Mouse (Mus musculus) heart, postnatal 0 days (tissue): ENCODE data around the gene Gpr162. TPM values are rescaled to one million over a fixed set of nuclear protein-coding genes. Genes with fewer than 3 reads are reported as not detected.
A peak's percentile ranks its signal among the peaks of the same experiment; 100 is the strongest.

Experiments used
- ATAC-seq: fragments of 200-750 bp; cut with Nextera tagmentation; 2 replicates; pipeline ENCODE4 v1.8.0; 2017; ENCODE audit warnings: low read depth, moderate number of reproducible peaks, moderate library complexity; ENCODE audit not compliant: insufficient read depth
- DNase-seq: peaks from one replicate; pipeline ENCODE4 v3.0.0-alpha.2; 2016; ENCODE audit warnings: low spot score
- H3K27ac ChIP-seq: fragments of 300-500 bp; sonication (generic); 2 replicates; pipeline ENCODE4 v1.5.1; 2014; ENCODE audit warnings: low read depth, mild to moderate bottlenecking
- H3K27me3 ChIP-seq: fragments of 300-500 bp; sonication (generic); 2 replicates; pipeline ENCODE4 v1.6.1; 2014; ENCODE audit warnings: low read length, mixed read lengths; ENCODE audit not compliant: control insufficient read depth, insufficient read depth
- H3K36me3 ChIP-seq: fragments of 300-500 bp; sonication (generic); replicated peaks from 2 replicates; pipeline ENCODE4 v1.6.1; 2014; ENCODE audit warnings: low read length, mixed read lengths; ENCODE audit not compliant: control insufficient read depth, insufficient read depth
- H3K4me1 ChIP-seq: fragments of 300-500 bp; sonication (generic); 2 replicates; pipeline ENCODE4 v1.6.1; 2014; ENCODE audit warnings: antibody characterized with exemption; ENCODE audit not compliant: control insufficient read depth, insufficient read depth
- H3K4me2 ChIP-seq: fragments of 300-500 bp; sonication (generic); 2 replicates; pipeline ENCODE4 v1.6.1; 2014; ENCODE audit warnings: low read depth, mild to moderate bottlenecking, low read length, moderate library complexity
- H3K4me3 ChIP-seq: fragments of 300-500 bp; sonication (generic); 2 replicates; pipeline ENCODE4 v1.5.1; 2014; ENCODE audit warnings: low read depth, low read length
- H3K9ac ChIP-seq: fragments of 300-500 bp; sonication (generic); replicated peaks from 2 replicates; pipeline ENCODE4 v1.6.1; 2014; ENCODE audit warnings: low read depth, low read length, mixed read lengths
- H3K9me3 ChIP-seq: fragments of 300-500 bp; sonication (generic); replicated peaks from 2 replicates; pipeline ENCODE4 v1.6.1; 2016; ENCODE audit warnings: low read length; ENCODE audit not compliant: control insufficient read depth
- CTCF ChIP-seq: IDR thresholded peaks from 2 replicates; pipeline ENCODE4 v1.5.1; 2016; ENCODE audit warnings: antibody characterized with exemption, control low read depth, low read depth
- EP300 ChIP-seq: IDR thresholded peaks from 2 replicates; pipeline ENCODE4 v1.6.1; 2016; ENCODE audit warnings: antibody characterized with exemption, low read depth
- WGBS: fragments of 180-500 bp; shearing (Covaris S2); extraction: QIAGEN DNeasy Blood & Tissue Kit; methylation state at CpG from one replicate; pipeline ENCODE4 v1.1.7; 2014; 5-methylcytosine and 5-hydroxymethylcytosine counted together
- polyA plus RNA-seq: library from polyadenylated mRNA; unstranded; fragments of >200 nt; fragmentation: Nextera tagmentation; extraction: Ambion mirVana; gene quantifications from 2 replicates; pipeline ENCODE4 v1.2.1, GENCODE M21; 2015
- total RNA-seq: library from RNA; depleted of rRNA; stranded (reverse); fragments of >200 nt; gene quantifications from 2 replicates; pipeline ENCODE4 v1.2.3, GENCODE M21; 2014; ENCODE audit warnings: low replicate concordance

Gene Gpr162
- total and polyA plus RNA-seq, 2 experiments from 2014 or later: 1.5 to 2.9 TPM

- ATAC-seq (no peak), DNase-seq (no peak)
- Histone ChIP-seq H3K4me2 (no peak overlapping the region), H3K36me3 (no peaks in the 10 kb centered on the region), H3K9me3 (no peaks in the 10 kb centered on the region), H3K9ac (no peak overlapping the region), H3K27ac (no peak overlapping the region), H3K4me3 (no peak overlapping the region), H3K4me1 (peaks cover 3% of the 10 kb centered on the region; the same call in 1 of the 2 replicates), H3K27me3 (no peaks in the 10 kb centered on the region)
- 58% methylated on average over 8 of the region's 8 CpGs for WGBS
- TF ChIP-seq CTCF: no peak
- TF ChIP-seq EP300: no peak
Measured at GRCm38 (mm10) chr6:124850535-124850934, 13.2 kb downstream of the Gpr162 start.

- Histone ChIP-seq H3K27ac (no peak overlapping the region), H3K4me3 (no peak overlapping the region), H3K36me3 (no peaks in the 10 kb centered on the region), H3K9me3 (no peaks in the 10 kb centered on the region), H3K4me2 (no peak overlapping the region), H3K27me3 (no peaks in the 10 kb centered on the region), H3K9ac (no peak overlapping the region), H3K4me1 (peaks cover 3% of the 10 kb centered on the region; the same call in 1 of the 2 replicates)
- whole genome bisulfite sequencing: 8% methylated on average over 9 of the region's 9 CpGs
- peak; percentile 89 for ATAC-seq
- TF ChIP-seq EP300: no peak
- TF ChIP-seq CTCF: peak; percentile 98
- DNase-seq: peak; percentile 89
Measured at GRCm38 (mm10) chr6:124847305-124847704, 16.5 kb downstream of the Gpr162 start.

- H3K27me3 ChIP-seq: 0 out of 2 replicates have a peak, but pooled peaks cover 3% of the 10 kb centered on the region
Measured at GRCm38 (mm10) chr6:124840241-124841167, 23.3 kb downstream of the Gpr162 start, which contains the start of gene Gnb3. Gene Gnb3, minus strand, starts transcription at chr6:124840275.

GRCm38 (mm10) chr6:124839805-124840204, 24.0 kb downstream of the Gpr162 start:
- Histone ChIP-seq H3K4me3 (no peak overlapping the region), H3K4me1 (peaks cover 14% of the 10 kb centered on the region), H3K27ac (no peak overlapping the region), H3K9ac (no peak overlapping the region; the same call in 1 of the 2 replicates), H3K4me2 (peak overlapping the region; percentile 21; the same call in 1 of the 2 replicates), H3K27me3 (0 out of 2 replicates have a peak, but pooled peaks cover 3% of the 10 kb centered on the region), H3K36me3 (no peaks in the 10 kb centered on the region), H3K9me3 (no peaks in the 10 kb centered on the region)
- ATAC-seq (peak; percentile 67), DNase-seq (no peak)
- 3% methylated on average over 8 of the region's 8 CpGs for WGBS
- TF ChIP-seq EP300 (no peak), CTCF (no peak)

More at GRCm38 (mm10) chr6:124840241-124841167, 23.3 kb downstream of the Gpr162 start, which contains the start of gene Gnb3:
- Histone ChIP-seq H3K9me3 (no peaks in the 10 kb centered on the region), H3K4me3 (no peak within 1 kb of the TSS), H3K4me2 (peak within 1 kb of the TSS; percentile 21; the same call in 1 of the 2 replicates), H3K36me3 (no peaks in the 10 kb centered on the region), H3K4me1 (peaks cover 14% of the 10 kb centered on the region), H3K9ac (no peak within 1 kb of the TSS; the same call in 1 of the 2 replicates), H3K27ac (no peak within 1 kb of the TSS)
- TF ChIP-seq CTCF: no peak
- TF ChIP-seq EP300: no peak
- DNase-seq: no peak
- ATAC-seq: peak; percentile 61
- WGBS: 19% methylated on average over 12 of the region's 15 CpGs

GRCm38 (mm10) chr6:124836411-124836810, 27.4 kb downstream of the Gpr162 start:
- WGBS: 55% methylated on average over 7 of the region's 7 CpGs
- Histone ChIP-seq H3K4me1 (peaks cover 15% of the 10 kb centered on the region), H3K27ac (no peak overlapping the region), H3K27me3 (0 out of 2 replicates have a peak, but pooled peaks cover 3% of the 10 kb centered on the region), H3K9me3 (no peaks in the 10 kb centered on the region), H3K36me3 (peaks cover 25% of the 10 kb centered on the region), H3K4me2 (no peak overlapping the region), H3K4me3 (no peak overlapping the region), H3K9ac (no peak overlapping the region)
- DNase-seq (no peak), ATAC-seq (no peak)
- TF ChIP-seq CTCF: no peak
- no peak for TF ChIP-seq EP300
